Mouse (Mus musculus) bone marrow, adult 2 months (tissue): ENCODE data around the gene Cys1.

Experiments used
- CTCF ChIP-seq: fragments of 200-500 bp; IDR thresholded peaks from 2 replicates; pipeline ENCODE4 v1.5.1; 2011; ENCODE audit warnings: low read length, control low read depth; ENCODE audit not compliant: control insufficient read depth, insufficient read depth
- POLR2A ChIP-seq: fragments of 200-500 bp; IDR thresholded peaks from 2 replicates; pipeline ENCODE4 v1.6.1; 2011; ENCODE audit warnings: low read depth, mild to moderate bottlenecking, control low read depth, low read length, borderline replicate concordance; ENCODE audit not compliant: control insufficient read depth

GRCm38 (mm10) chr12:24651063-24651557 is 30.5 kb downstream of the Cys1 start, which contains the start of gene Klf11:
- no peak for TF ChIP-seq CTCF
- peak; percentile 48; the same call in 1 of the 2 replicates for TF ChIP-seq POLR2A
